Mouse (Mus musculus) B cell, adult 2 months (primary cell): ENCODE data around the gene Cyp2d12.
"Not testable (repeated sequence)": the region's sequence is repeated elsewhere in the genome, so short reads cannot be mapped to it uniquely, and the experiment has no call there.

Source experiments
- DNase-seq, 2 experiments: peaks; one replicate each; pipeline ENCODE4 v3.0.0; 2022

The Cyp2d12 gene

GRCm38 (mm10) chr15:82554531-82555230 lies at the start of gene Cyp2d12:
Cyp2d12 (plus strand) TSS chr15:82555072.
- no peak for DNase-seq

DNA sequence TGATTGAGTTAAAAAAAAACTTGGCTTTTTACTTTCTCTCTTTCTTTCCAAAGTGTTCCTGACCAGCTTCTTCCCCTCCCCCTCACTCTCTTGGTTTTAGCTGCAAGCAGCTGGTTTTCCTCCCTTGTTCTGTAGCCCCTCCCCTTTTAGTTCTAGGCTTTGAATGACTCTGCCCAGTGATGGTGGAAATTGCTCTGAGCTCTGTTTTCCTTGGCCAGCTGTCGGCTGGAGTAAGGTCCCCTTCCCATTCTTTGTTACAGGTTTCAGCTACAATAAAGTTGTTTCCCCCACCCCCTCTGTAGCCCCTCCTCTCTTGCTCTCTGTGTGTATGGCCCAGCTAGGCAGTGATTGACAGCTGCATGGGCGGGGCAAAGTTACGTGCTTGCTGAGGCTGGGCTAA lies 47.9 kb upstream of the Cyp2d12 start:
- no peak for DNase-seq

DNA sequence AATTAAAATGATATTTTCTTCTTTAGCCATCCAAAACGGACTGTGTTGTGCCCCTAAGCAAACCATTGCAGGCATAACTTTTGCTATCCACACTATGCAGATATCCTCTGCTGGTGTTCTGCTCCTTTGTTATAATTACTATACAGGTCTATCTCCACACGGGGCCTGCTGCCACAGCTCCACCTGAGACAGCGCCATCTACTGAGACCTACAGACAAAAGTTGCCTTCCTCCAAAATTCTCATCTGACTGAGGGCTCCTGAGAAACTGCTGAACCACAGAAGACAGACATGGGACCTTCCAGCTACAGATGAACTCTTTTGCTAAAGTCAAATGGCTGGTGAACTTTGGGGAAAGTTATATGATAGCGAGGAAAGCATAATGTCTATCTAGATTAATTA lies 47.1 kb upstream of the Cyp2d12 start:
- DNase-seq = not testable (repeated sequence)

DNA sequence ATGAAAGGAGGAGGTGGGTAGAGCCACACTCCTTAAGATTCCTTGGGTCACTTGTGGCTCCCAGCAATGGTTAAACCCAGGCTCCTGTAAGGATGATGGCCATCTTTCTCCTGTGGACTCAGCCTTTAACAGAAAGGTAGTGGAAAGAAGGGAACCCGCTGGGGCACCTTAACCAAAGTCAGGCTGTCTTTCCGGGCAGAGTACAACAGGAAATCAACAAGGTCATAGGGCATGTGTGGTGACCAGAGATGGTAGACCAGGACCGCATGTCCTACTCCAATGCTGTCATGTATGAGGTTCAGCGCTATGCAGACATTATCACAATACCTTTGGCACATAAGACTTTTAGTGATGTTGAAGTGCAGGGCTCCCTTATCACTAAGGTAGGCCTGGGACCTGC lies 45.4 kb upstream of the Cyp2d12 start:
- DNase-seq = not testable (repeated sequence)

GRCm38 (mm10) chr15:82510500-82510899 lies 44.4 kb upstream of the Cyp2d12 start:
- not testable (repeated sequence) for DNase-seq

- not testable (repeated sequence) for DNase-seq
Observed at GRCm38 (mm10) chr15:82512111-82512510, 42.8 kb upstream of the Cyp2d12 start.

- DNase-seq = not testable (repeated sequence)
Observed at GRCm38 (mm10) chr15:82516174-82516573, 38.7 kb upstream of the Cyp2d12 start.

DNA sequence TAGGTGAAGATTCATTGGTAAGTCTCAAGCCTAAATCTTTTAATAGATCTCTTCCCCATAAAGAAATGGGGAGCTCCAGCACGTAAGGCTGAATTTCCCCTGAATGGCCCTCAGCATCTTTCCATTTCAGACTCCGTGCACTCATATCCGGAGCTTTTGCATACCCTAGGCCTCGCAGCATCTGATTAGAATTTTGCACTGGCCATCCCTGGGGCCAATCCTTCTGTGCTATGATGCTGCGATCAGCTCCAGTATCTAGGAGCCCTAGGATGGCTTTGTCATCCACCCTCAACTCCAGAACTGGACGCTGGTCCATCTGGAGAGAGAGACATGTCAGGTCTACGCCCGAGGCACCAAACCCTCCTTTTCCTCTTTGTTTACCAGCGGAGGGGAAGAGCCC lies 27.5 kb upstream of the Cyp2d12 start:
- not testable (repeated sequence) for DNase-seq

GRCm38 (mm10) chr15:82532721-82533120 lies 22.2 kb upstream of the Cyp2d12 start:
- not testable (repeated sequence) for DNase-seq

DNA sequence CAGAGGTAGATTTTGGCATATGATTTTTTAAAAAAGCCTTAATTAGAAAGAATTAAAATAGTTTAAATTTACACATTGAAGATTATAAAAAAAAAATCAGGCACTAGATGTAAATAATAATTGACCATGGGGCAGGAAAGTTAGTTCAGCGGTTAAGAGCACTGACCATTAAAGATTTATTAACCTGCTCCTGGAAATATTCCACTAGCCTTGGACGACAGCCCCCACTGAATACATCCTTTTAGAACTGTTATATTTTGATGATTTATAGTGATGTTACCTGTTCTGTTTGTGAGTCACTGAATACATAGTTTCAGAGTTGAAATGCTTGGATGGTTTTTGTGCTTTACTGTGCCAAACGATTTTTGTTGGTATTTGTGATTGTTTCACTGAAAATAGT lies 11.9 kb upstream of the Cyp2d12 start:
- DNase-seq = not testable (repeated sequence)

DNA sequence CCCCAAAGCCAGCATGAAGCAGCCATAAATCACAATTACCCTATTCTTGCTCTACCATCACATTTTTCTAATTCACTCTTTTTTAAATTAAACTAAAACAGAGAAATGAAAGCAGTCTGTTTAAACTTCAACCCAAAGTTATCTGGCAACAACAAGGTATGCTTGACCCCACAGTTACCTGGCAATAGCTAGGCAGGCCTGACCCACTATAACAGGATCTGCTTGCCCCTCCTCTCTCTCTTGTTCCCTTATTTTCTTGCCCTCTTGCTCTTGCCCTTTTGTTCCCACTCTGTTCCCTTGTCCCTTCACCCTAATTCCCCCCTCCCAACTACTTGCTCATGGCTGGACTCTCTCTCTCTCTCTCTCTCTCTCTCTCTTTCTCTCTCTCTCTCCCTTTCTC lies 10.3 kb upstream of the Cyp2d12 start:
- DNase-seq = not testable (repeated sequence)

GRCm38 (mm10) chr15:82547753-82548152 lies 7.1 kb upstream of the Cyp2d12 start:
- DNase-seq = not testable (repeated sequence)

- DNase-seq = not testable (repeated sequence)
Observed at GRCm38 (mm10) chr15:82553211-82553610, 1.7 kb upstream of the Cyp2d12 start.

GRCm38 (mm10) chr15:82572856-82573255 lies 18.0 kb downstream of the Cyp2d12 start:
- DNase-seq = no peak

- no peak for DNase-seq
Observed at GRCm38 (mm10) chr15:82579071-82579470, 24.2 kb downstream of the Cyp2d12 start.

GRCm38 (mm10) chr15:82582621-82583020 lies 27.7 kb downstream of the Cyp2d12 start:
- no peak for DNase-seq
